Mouse (Mus musculus) testis, postnatal 10 days (tissue): ENCODE measurements at regions not wholly inside any gene's neighbourhood (a gene's known extent, or its start where the extent isn't known, plus 50 kb on each side); places are given as distances from the start of the nearest gene placed in this dataset.

ENCODE experiments used
- DNase-seq: peaks from one replicate; pipeline ENCODE4 v3.0.0; 2021; ENCODE audit warnings: low spot score

DNA sequence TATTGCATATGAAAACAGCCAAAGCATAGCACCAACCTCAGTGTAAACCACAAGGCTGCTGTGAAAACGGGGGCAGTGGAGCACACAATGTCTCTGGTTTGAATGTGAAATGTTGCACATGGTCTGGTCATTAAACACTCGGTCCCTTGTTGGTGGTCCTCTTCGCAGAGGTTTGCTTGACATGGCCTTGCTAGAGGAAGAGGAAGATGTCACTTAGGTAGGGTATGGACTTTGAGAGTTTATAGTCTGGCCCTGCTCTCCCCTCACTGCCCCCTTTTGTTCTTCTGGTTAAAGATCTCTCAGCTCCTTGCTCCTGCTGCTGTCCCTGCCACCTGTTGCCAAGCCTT, 125.9 kb upstream of the Ift57 start:
- no peak for DNase-seq

DNA sequence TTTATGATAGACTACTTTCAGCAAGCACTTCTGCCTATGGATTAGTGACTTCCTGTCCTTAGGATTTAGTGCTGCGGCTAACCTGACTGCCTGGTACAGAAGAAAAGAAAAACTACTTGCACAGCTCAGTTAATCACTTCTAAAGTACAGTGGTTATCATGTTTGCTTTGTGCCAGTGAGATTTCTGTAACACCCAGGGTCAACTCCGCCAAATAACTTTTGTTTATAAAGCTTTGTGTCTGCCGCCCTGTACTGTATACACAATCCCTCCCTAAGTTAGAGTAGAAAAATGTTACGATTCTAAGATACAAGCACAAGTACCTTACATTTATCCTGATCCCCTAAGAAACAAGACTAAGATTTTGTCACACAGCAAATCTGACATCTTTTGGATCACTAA, 120.1 kb upstream of the Ift57 start:
- no peak for DNase-seq

DNA sequence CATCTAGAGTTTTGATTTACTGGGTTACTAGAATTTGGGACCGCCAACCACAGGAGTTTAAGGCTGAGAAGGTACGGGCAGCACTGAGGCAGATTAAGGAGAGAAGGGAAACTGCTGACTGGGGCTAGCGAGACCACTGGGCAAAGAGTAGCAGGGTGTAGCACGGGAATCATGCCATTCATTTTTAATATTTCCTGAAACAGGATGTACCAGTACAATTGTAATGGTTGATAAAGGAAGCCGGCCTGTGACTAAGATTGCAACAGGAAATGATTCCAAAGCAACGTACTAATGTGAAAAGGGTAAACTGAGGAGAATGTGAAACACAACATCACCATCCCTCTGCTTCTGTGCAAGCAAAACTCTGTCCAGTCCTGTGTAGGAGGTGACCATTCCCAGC, 118.3 kb upstream of the Ift57 start:
- DNase-seq: no peak

DNA sequence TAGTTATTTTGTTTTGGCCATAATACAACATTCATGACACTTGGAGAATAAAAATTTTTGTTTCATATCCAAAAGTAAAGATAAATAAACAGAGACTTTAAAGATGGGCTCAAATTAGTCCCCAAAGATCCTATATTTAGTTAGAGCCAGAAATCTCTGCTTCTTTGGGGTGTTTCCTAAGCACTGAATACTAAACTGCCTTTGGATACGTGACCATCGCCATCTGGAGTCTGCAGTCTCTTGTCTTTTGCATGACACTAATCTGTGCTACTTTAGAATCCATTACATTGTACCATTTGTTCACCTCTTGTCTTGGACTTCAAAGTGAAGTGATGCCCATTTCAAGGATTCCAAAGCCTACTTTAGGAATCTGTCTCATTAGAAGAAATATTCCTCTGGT, 92.5 kb upstream of the Ift57 start:
- no peak for DNase-seq

DNA sequence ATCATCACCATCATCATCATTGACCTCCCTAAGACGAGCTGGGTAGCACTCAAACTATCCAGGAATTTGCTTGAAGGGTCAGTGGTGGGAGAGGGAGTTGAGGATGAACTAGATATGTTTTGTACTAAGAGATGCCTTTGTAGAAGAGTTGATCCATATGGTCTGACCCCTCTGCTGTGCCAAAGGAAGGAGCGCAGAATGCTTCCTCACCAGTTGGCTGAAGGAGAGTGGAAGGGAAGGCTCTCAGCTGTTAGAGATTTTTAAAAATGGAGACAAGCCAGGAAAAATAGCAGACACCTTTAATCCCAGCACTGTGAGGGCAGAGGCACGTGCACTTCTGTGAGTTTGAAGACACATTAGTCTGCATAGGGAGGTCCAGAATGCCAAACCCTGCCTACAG, 84.2 kb upstream of the Ift57 start:
- DNase-seq: no peak

DNA sequence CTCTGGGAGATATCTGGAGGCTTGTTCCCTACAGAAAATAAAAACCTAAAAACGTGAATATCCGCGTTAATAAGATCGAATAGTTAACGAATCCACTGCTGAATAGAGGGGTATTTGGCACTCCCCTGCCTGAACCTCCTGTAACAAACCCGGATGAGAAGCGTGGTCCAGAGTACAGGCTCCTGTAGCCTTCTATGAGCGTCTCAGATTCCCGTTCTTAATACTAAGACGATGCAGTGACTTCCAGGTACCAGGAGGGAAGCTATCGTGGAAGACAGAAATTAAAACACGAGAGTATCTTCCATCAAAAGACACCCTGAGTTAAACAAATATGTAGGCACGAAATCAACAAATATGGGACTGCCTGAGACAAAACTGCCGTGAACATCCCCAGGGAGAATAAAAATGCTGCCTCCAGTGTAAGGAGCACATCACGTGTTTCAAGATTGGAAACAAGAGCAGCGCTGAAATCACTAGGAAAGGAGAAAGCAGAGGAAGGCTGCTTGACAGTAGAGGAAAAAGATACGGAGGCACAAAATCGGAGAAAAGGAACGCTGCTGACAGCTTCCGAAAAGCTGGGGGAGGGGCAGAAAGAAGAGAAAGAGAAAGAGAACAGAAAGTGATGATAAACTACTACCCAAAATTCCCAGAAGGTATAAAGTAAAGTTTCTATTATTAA, 83.6 kb upstream of the Ift57 start:
- DNase-seq: no peak

DNA sequence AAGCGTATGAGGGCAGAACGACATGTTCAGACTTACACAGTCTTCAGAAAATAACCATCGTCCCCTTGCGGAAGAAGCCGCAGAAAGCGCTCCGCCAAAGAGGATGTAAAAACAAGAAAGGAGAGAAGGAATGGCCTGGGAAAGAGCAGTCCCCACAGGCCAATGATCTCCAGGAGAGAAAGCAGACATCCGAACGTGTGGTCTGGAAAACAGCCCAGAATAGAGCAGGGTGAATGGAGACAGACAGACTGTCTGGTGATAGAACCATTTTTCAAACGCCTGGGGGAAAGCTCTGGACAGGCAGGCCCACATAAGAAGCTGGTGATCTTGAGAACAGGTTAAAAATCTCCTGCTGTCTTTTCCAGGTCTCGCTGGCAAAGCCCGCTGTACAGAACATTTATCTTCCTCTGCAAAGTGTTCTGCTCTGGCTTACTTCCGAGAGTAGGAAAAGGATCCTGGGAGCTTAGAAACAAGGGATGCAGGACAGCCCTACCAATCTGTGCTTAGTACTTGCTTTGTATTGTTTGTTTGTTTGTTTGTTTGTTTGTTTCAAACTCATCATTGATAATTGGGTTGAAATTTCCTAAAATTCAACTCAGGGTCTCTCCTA, 82.7 kb upstream of the Ift57 start:
- no peak for DNase-seq

DNA sequence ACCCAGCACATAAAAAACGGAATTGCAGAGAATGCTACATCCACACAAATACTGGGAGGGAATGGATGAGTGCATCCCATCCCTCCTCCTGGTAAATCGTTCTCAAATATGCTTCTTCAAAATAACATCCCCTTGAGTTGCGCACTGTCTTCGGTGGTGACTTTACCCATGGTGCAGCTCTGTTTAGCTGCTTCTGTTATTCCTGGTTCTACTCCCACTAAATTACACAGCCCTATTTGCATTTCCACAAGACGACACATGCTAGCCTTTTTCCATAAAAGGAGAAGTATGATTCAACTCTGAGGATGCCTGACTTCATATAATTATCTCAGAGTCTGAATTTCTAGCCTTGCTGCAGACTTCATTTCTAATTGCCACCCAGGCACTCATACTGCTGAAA, 65.5 kb upstream of the Ift57 start:
- no peak for DNase-seq

DNA sequence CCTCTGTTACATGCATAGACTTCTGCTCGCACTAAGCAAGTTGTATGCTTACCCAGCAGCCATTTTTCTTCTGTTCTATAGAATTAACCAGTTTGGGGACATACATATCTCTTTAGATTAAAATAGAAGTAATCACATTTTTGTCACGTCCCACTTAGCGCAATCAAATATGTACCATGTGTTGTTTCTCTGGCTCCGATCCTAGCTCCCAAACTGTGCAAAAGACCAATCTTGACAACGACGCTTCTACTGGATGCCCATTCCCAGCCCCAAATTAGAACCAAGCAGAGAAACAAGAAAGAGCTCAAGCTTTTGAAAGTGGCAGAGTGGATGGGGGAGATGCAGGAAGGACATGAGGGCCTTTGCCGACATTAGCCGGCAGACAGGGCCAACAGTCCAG, 63.5 kb upstream of the Ift57 start:
- DNase-seq: no peak

DNA sequence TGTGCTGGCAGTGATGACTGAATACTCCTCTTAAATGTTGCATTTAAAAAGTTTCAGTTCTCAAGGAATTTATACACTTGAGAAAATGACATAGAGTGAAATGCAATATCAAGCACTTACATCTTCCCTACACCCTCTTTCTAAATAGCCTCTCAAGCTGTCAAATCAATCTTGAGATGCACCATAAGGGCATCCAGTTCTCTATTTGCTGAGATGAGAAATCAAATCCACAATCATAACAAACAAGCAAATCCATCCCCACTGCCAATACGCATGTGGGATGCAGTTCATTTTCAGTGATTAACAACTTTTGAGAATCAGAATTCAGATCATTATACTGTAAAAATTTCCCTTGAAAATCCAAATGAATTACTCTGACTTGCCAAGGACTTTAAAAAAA, 62.6 kb upstream of the Ift57 start:
- no peak for DNase-seq

DNA sequence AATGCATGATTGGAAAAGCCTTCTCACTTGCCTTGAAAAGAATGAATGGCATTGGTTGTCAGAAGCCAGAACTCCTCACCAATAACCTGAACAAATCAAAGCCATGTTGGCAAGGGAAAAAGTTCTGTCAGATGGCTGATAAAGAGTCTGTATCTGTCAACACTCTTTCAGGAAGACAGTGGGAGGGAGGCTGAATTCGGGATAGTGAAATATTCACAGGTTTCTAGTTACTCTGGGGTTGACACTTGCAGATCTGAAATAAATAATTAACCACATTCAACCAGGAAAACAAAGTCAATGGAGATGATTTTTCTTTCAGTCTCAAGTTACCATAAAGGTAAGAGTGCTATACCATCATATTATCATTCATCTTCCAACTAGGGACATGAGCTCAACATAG, 56.3 kb upstream of the Ift57 start:
- DNase-seq: no peak

DNA sequence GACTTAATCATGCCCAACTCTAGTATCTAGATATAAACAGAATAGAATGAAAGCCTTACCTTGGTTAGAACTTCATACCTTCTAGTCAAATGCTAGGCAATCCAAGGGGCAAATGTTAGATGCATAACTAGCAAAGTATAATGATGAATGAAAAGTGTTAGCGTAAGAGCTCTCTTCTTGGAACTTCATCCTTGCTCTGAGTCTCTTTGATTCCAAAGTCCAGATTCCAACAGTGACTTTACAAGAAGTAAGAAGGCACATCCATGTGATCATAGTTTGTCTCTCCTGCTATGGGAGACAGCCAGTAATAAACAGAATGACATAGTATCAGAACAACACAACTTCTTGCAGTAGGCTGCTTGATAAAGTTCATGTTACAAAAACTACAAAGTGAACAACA, 54.6 kb upstream of the Ift57 start:
- DNase-seq: no peak

DNA sequence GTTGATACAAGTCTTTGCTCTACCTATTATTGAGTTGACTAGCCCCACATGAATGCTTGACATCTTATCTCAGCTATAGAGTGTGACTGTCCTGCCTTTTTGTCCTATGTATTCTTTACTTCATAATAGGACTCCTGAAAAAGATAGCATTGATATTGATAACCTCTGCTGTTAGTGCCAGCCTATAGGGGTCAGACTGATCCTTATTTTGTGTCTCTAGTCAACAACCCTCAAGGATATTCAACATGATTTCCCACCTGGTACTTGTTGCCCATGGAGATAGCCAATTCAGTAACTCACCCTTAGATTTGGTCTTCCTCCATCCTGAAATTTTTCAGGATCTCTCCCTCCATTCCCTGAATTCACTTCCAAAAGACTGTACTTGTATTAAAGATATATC, 52.6 kb upstream of the Ift57 start:
- DNase-seq: no peak
